Mouse (Mus musculus): Measurements from ENCODE around the gene Apcs.

The Apcs gene

DNA sequence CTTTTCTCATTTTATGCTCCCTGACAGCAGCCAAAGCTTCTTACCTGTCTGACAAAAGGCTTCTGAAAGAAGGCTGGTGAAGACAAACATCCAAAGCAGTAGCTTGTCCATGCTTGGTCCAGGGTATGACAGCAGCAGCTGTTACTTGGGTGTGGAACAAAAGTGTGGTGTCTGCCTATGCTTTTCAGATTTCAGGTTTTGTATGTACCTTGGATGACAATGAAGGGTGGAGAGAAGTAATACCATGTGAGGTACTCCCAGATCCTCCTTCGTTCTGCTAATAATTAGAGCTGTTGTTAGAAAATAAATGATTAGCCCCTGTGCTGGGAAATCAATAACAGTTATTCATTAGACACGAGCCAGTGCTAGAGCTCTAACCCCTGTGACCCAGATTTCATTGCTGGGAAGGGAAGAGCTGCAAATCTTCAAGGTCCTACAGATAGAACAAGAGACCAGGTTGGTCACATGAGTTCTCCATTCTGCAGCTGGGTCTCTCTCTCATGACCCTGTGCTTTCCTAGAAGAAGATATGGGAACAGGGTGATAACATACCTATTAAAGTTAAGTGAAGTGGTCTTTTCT, at the start of gene Apcs:
Gene Apcs, minus strand, starts transcription at position 265 of the 581 bp plus-strand sequence.
- DNase-seq (ENCODE audit: low read depth), result no peak

DNA sequence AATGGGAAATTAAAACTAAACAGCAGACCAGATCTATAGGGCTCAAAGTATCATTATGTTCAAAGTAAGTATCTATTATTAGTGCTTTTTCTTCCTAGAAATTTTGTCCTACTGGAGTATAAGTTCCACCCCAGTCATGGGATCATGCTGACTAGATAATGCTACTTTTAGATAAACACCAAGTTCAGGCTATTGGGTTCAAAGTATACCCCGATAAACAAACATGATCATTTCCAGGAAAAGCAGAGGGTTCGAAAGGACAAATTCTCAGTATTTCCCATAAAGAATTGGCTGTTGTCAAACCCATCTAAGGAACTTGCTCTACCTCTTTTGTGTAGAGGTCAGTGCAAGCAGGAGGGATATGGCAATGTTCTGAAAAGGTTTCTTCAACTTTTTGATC, 37.4 kb upstream of the Apcs start:
- no peak for DNase-seq (ENCODE audit: low read depth)

- no peak for DNase-seq (ENCODE audit: low read depth)
Observed at GRCm38 (mm10) chr1:172918450-172918849, 23.6 kb upstream of the Apcs start.

DNA sequence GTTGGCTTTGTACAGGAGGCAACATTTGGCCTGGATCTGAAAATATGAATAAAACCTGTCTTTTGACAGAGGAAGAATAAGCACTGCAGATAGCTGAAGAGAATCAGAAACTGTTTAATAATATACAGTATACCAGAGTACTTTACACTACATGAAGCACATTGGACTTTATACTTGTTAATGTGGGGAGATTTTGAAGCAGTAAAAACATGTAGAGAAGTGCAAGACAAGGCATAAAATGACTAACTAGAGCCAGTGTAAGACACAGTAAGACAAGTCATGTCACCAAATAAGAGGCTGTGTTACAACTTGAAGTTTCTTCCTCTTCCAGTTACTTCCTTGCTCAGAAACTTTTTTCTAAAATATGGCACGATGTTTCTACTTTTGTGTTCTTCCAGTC, 22.3 kb upstream of the Apcs start:
- DNase-seq (ENCODE audit: low read depth), result no peak

DNA sequence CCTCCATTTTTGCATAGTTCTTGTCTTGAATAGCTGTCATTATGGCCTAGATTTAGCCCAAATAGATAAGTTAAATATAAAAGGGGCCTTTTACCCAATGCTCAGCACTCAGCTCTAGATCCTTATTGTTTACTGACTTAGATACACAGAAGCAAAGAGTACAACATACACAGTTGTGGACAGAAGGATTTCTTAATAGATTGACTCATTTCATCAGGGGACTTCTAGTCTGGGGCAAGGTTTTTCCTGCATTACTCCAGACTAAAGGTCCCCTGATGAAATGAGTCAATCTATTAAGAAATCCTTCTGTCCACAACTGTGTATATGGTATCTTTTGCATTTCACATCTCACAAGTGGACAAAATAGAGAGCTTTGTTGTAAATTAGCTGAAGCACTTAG, 8.5 kb upstream of the Apcs start:
- DNase-seq (ENCODE audit: low read depth), result no peak

DNA sequence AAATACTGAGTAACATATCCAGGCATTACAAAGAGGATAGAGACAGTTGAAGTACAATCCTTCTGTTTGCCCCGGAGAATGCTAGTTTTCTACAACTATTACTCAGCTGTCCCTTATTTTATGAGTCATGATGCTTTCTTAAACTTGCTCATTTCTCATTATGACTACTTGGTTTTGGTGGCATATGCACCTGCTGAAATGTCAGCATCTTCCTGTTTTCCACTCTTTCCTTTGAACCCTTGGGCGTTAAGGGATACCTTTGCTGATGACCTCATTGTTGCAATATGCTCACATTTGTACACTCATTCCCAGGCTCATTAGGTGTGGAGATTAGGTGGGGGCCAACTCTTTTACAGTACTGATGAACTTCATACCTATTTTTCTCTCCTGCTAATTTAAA, 594 bp upstream of the Apcs start:
- DNase-seq (ENCODE audit: low read depth), result no peak

- DNase-seq (ENCODE audit: low read depth), result no peak
Observed at GRCm38 (mm10) chr1:172876675-172877074, 18.2 kb downstream of the Apcs start.

- no peak for DNase-seq (ENCODE audit: low read depth)
Observed at GRCm38 (mm10) chr1:172875265-172875664, 19.6 kb downstream of the Apcs start.

- no peak for DNase-seq (ENCODE audit: low read depth)
Observed at GRCm38 (mm10) chr1:172848171-172848570, 46.7 kb downstream of the Apcs start.

DNA sequence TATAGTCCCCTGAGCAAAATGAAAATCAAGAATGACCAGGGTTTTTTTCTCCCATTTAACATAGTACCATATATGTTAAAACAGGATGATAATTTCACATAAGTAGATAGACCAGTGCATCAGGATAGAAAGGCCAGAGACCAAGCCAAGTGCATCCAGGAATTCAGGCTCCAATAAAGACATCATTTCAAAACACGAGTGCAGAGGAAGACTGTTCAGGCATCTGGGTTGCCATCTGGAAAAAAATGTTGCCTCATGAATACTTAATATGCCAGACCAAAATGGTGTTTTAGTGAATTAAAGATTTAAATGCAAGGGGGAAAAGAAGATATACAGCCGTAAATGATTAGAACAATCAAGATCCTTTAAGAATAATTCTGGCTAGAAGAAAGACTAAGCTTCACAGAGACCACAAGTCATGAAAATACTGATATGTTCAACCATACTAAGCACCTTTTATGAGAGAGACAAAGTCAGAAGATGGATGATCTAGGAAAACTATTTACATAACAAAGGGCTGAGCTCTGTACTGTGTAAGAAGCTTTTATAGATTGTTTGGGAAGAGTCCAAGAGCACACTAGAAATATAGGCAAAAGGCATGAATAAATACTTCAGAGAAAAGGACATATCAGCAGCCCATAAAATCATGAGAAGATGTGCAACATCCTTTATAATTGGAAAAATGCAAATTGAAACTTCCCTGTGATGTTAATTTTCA, 47.6 kb downstream of the Apcs start:
- no peak for DNase-seq (ENCODE audit: low read depth)

Measured in NIH3T3 (cell line).